Mouse (Mus musculus) bone marrow, adult 2 months (tissue): ENCODE measurements at regions not wholly inside any gene's neighbourhood (a gene's known extent, or its start where the extent isn't known, plus 50 kb on each side); places are given as distances from the start of the nearest gene placed in this dataset.

Source experiments
- CTCF ChIP-seq: fragments of 200-500 bp; IDR thresholded peaks from 2 replicates; pipeline ENCODE4 v1.5.1; 2011; ENCODE audit warnings: low read length, control low read depth; ENCODE audit not compliant: control insufficient read depth, insufficient read depth
- POLR2A ChIP-seq: fragments of 200-500 bp; IDR thresholded peaks from 2 replicates; pipeline ENCODE4 v1.6.1; 2011; ENCODE audit warnings: low read depth, mild to moderate bottlenecking, control low read depth, low read length, borderline replicate concordance; ENCODE audit not compliant: control insufficient read depth

DNA sequence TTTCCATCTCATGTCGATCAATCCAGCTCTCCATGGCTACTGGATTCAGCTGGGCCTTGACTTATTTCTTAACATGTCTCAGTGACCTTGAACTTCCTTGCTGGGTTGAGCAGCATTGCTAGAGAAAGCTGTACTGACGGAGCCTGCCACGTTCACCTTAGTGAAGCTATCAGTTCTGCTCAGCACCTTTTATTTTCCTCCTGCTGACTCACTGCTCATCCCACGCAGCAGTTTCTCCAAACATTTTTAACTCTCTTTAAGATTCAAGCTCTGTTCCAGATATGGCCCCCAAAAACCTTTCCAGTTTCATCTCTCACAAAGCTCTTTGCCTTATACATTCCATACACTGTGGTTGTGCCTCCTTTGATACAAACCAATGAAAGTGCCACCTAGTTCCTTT, 153.8 kb downstream of the Tmem161b start:
- TF ChIP-seq CTCF (no peak), POLR2A (no peak)
